Mouse (Mus musculus) layer of hippocampus, adult 8-10 months (tissue): ENCODE measurements around the gene Schip1. TPM values are rescaled to one million over a fixed set of nuclear protein-coding genes. Genes with fewer than 3 reads are reported as not detected.
A peak's percentile ranks its signal among the peaks of the same experiment; 100 is the strongest.

Experiments used
- DNase-seq, 2 experiments: peaks; one replicate each; pipeline ENCODE4 v3.0.0; 2022; ENCODE audit warnings: low spot score in 2 of 2
- total RNA-seq, 4 experiments: library from RNA; stranded (reverse); gene quantifications; 2 replicates each; pipeline ENCODE4 v1.2.4; 2022

Gene Schip1
- total RNA-seq, 4 experiments from 2014 or later = 220 to 285 (median 244) TPM

- DNase-seq = no peak
These were observed 314.6 kb downstream of the Schip1 start for GRCm38 (mm10) chr3:68379242-68379641.

GRCm38 (mm10) chr3:68383672-68384071, 319.1 kb downstream of the Schip1 start:
- DNase-seq = no peak

- no peak for DNase-seq
These were observed 320.9 kb downstream of the Schip1 start for GRCm38 (mm10) chr3:68385544-68385943.

GRCm38 (mm10) chr3:68388023-68388422, 323.4 kb downstream of the Schip1 start:
- DNase-seq = no peak

GRCm38 (mm10) chr3:68393578-68393977, 329.0 kb downstream of the Schip1 start:
- no peak for DNase-seq

- no peak for DNase-seq
These were observed 334.1 kb downstream of the Schip1 start for GRCm38 (mm10) chr3:68398691-68399090.

GRCm38 (mm10) chr3:68400121-68400520, 335.5 kb downstream of the Schip1 start:
- DNase-seq = no peak

- DNase-seq = no peak
These were observed 338.7 kb downstream of the Schip1 start for GRCm38 (mm10) chr3:68403343-68403742.

GRCm38 (mm10) chr3:68403783-68404217, 339.2 kb downstream of the Schip1 start:
- DNase-seq = peak; percentile 18 to 38

- no peak for DNase-seq
These were observed 341.1 kb downstream of the Schip1 start for GRCm38 (mm10) chr3:68405724-68406123.

GRCm38 (mm10) chr3:68412262-68412661, 347.7 kb downstream of the Schip1 start:
- DNase-seq = no peak

GRCm38 (mm10) chr3:68419792-68420191, 355.2 kb downstream of the Schip1 start:
- no peak for DNase-seq

- DNase-seq = no peak
These were observed 356.3 kb downstream of the Schip1 start for GRCm38 (mm10) chr3:68420927-68421326.

- no peak for DNase-seq
These were observed 357.2 kb downstream of the Schip1 start for GRCm38 (mm10) chr3:68421849-68422248.

- no peak for DNase-seq
These were observed 363.5 kb downstream of the Schip1 start for GRCm38 (mm10) chr3:68428081-68428480.

GRCm38 (mm10) chr3:68434435-68434834, 369.8 kb downstream of the Schip1 start:
- DNase-seq = no peak

- DNase-seq = no peak
These were observed 370.3 kb downstream of the Schip1 start for GRCm38 (mm10) chr3:68434897-68435296.

- no peak for DNase-seq
These were observed 383.9 kb downstream of the Schip1 start for GRCm38 (mm10) chr3:68448480-68448879.

GRCm38 (mm10) chr3:68451634-68452033, 387.0 kb downstream of the Schip1 start:
- no peak for DNase-seq

GRCm38 (mm10) chr3:68453266-68453665, 388.7 kb downstream of the Schip1 start:
- DNase-seq = no peak

GRCm38 (mm10) chr3:68453719-68454455, 389.3 kb downstream of the Schip1 start:
- DNase-seq = no peak

- peak; percentile 56 to 63 for DNase-seq
These were observed 402.0 kb downstream of the Schip1 start for GRCm38 (mm10) chr3:68466643-68467042.

- no peak for DNase-seq
These were observed 403.5 kb downstream of the Schip1 start for GRCm38 (mm10) chr3:68467941-68468687.
